Mouse (Mus musculus) spleen, adult 2 months (tissue): ENCODE results near the gene Clrn3. TPM values are rescaled to one million over a fixed set of nuclear protein-coding genes. Genes with fewer than 3 reads are reported as not detected.

Experiments used
- DNase-seq, 2 experiments: peaks; one replicate each; pipeline versions ENCODE4 v3.0.0 to v3.0.0-alpha.2; 2012 to 2021; ENCODE audit warnings: low spot score in 2 of 2, low read depth in 1 of 2
- H3K27ac ChIP-seq: fragments of 200-500 bp; 2 replicates; pipeline ENCODE4 v1.5.1; 2012; ENCODE audit warnings: low read length, inconsistent platforms; ENCODE audit not compliant: insufficient read depth
- H3K27me3 ChIP-seq: fragments of 200-500 bp; 2 replicates; pipeline ENCODE4 v1.6.1; 2012; ENCODE audit warnings: mild to moderate bottlenecking, moderate library complexity, low read length, inconsistent platforms; ENCODE audit not compliant: control insufficient read depth, insufficient read depth
- H3K36me3 ChIP-seq: fragments of 200-500 bp; 2 replicates; pipeline ENCODE4 v1.6.1; 2012; ENCODE audit warnings: mild to moderate bottlenecking, low read length, inconsistent platforms; ENCODE audit not compliant: control insufficient read depth, insufficient read depth
- H3K4me1 ChIP-seq: fragments of 200-500 bp; 2 replicates; pipeline ENCODE4 v1.6.1; 2011; ENCODE audit warnings: inconsistent platforms; ENCODE audit not compliant: control insufficient read depth, insufficient read depth, insufficient read length
- H3K4me3 ChIP-seq: fragments of 200-500 bp; 2 replicates; pipeline ENCODE4 v1.5.1; 2011; ENCODE audit warnings: mild to moderate bottlenecking, inconsistent platforms; ENCODE audit not compliant: insufficient read depth, insufficient read length; ENCODE audit errors: extremely low read depth
- CTCF ChIP-seq: fragments of 200-500 bp; IDR thresholded peaks from 2 replicates; pipeline ENCODE4 v1.5.1; 2011; ENCODE audit warnings: mild to moderate bottlenecking, inconsistent platforms; ENCODE audit not compliant: insufficient read depth, insufficient read length, insufficient replicate concordance; ENCODE audit errors: extremely low read depth
- POLR2A ChIP-seq: fragments of 200-500 bp; IDR thresholded peaks from 2 replicates; pipeline ENCODE4 v1.6.1; 2011; ENCODE audit warnings: low read depth, low read length, inconsistent platforms
- WGBS: fragments of 180-500 bp; shearing (Covaris S2); methylation state at CpG from one replicate; pipeline ENCODE4 v1.1.7; 2018; 5-methylcytosine and 5-hydroxymethylcytosine counted together
- polyA plus RNA-seq: library from polyadenylated mRNA; depleted of rRNA; stranded (reverse); fragments of >200 nt; gene quantifications from 2 replicates; pipeline ENCODE4 v1.2.3, GENCODE M21; 2012

The Clrn3 gene
- polyA plus RNA-seq, 1 experiment = not detected

GRCm38 (mm10) chr7:135524424-135524967 lies 4.0 kb downstream of the Clrn3 start:
- Histone ChIP-seq H3K4me1 (peaks cover 2% of the 10 kb centered on the region; the same call in 1 of the 2 replicates), H3K27ac (no peak overlapping the region), H3K36me3 (no peaks in the 10 kb centered on the region), H3K4me3 (no peak overlapping the region), H3K27me3 (no peaks in the 10 kb centered on the region)
- 91% methylated on average over 6 of the region's 6 CpGs for WGBS
- TF ChIP-seq CTCF = no peak
- TF ChIP-seq POLR2A = no peak
- no peak for DNase-seq

- no peaks in the 10 kb centered on the region for H3K27me3 ChIP-seq
- 19% methylated on average over 4 of the region's 4 CpGs for WGBS
- no peak overlapping the region for H3K4me3 ChIP-seq
- no peak for DNase-seq
- peaks cover 2% of the 10 kb centered on the region; the same call in 1 of the 2 replicates for H3K4me1 ChIP-seq
- no peaks in the 10 kb centered on the region for H3K36me3 ChIP-seq
- TF ChIP-seq POLR2A (no peak), CTCF (no peak)
- H3K27ac ChIP-seq = no peak overlapping the region
These were observed 4.5 kb downstream of the Clrn3 start for GRCm38 (mm10) chr7:135523981-135524380.

- H3K4me3 ChIP-seq = no peak overlapping the region
- H3K27ac ChIP-seq = no peak overlapping the region
- peaks cover 10% of the 10 kb centered on the region; the same call in 1 of the 2 replicates for H3K4me1 ChIP-seq
- WGBS = 35% methylated on average over 15 of the region's 15 CpGs
- DNase-seq = no peak
- no peaks in the 10 kb centered on the region for H3K27me3 ChIP-seq
- no peaks in the 10 kb centered on the region for H3K36me3 ChIP-seq
- TF ChIP-seq POLR2A (no peak), CTCF (no peak)
These were observed 6.5 kb downstream of the Clrn3 start for GRCm38 (mm10) chr7:135521755-135522512.

- DNase-seq = no peak
- Histone ChIP-seq H3K27me3 (no peaks in the 10 kb centered on the region), H3K4me3 (no peak overlapping the region), H3K36me3 (no peaks in the 10 kb centered on the region), H3K4me1 (peaks cover 16% of the 10 kb centered on the region; the same call in 1 of the 2 replicates), H3K27ac (no peak overlapping the region)
- TF ChIP-seq CTCF = no peak
- WGBS = 14% methylated on average over 5 of the region's 5 CpGs
These were observed 8.2 kb downstream of the Clrn3 start for GRCm38 (mm10) chr7:135520241-135520640.

- H3K27me3 ChIP-seq = no peaks in the 10 kb centered on the region
- H3K4me3 ChIP-seq = no peak overlapping the region
- no peaks in the 10 kb centered on the region for H3K36me3 ChIP-seq
- WGBS = 15% methylated on average over 4 of the region's 4 CpGs
- no peak for DNase-seq
- H3K27ac ChIP-seq = no peak overlapping the region
- TF ChIP-seq POLR2A = no peak
- TF ChIP-seq CTCF = no peak
- peaks cover 16% of the 10 kb centered on the region; the same call in 1 of the 2 replicates for H3K4me1 ChIP-seq
These were observed 11.3 kb downstream of the Clrn3 start for GRCm38 (mm10) chr7:135517191-135517590.

GRCm38 (mm10) chr7:135511723-135512122 lies 16.7 kb downstream of the Clrn3 start:
- peaks cover 4% of the 10 kb centered on the region; the same call in 1 of the 2 replicates for H3K4me1 ChIP-seq
- no peak overlapping the region for H3K27ac ChIP-seq
- no peak overlapping the region for H3K4me3 ChIP-seq
- H3K27me3 ChIP-seq = no peaks in the 10 kb centered on the region
- TF ChIP-seq POLR2A (no peak), CTCF (no peak)
- H3K36me3 ChIP-seq = no peaks in the 10 kb centered on the region
- WGBS = 91% methylated on average over 3 of the region's 3 CpGs
- no peak for DNase-seq

- Histone ChIP-seq H3K4me1 (no peaks in the 10 kb centered on the region), H3K27ac (no peak overlapping the region), H3K36me3 (no peaks in the 10 kb centered on the region), H3K4me3 (no peak overlapping the region), H3K27me3 (no peaks in the 10 kb centered on the region)
- TF ChIP-seq CTCF = no peak
- TF ChIP-seq POLR2A = no peak
- DNase-seq = no peak
- WGBS = 93% methylated on average over 5 of the region's 5 CpGs
These were observed 18.0 kb downstream of the Clrn3 start for GRCm38 (mm10) chr7:135510431-135510830.
